Mouse (Mus musculus) olfactory bulb, adult 2 months (tissue): ENCODE results near the gene Utp20.

Experiments
- CTCF ChIP-seq: fragments of 200-500 bp; IDR thresholded peaks from 2 replicates; pipeline ENCODE4 v1.5.1; 2012; ENCODE audit warnings: low read depth, mild to moderate bottlenecking, low read length, moderate library complexity; ENCODE audit not compliant: insufficient read depth
- POLR2A ChIP-seq: fragments of 200-500 bp; IDR thresholded peaks from 2 replicates; pipeline ENCODE4 v1.6.1; 2012; ENCODE audit warnings: mild to moderate bottlenecking, low read depth, low read length, moderate library complexity; ENCODE audit not compliant: insufficient read depth

DNA sequence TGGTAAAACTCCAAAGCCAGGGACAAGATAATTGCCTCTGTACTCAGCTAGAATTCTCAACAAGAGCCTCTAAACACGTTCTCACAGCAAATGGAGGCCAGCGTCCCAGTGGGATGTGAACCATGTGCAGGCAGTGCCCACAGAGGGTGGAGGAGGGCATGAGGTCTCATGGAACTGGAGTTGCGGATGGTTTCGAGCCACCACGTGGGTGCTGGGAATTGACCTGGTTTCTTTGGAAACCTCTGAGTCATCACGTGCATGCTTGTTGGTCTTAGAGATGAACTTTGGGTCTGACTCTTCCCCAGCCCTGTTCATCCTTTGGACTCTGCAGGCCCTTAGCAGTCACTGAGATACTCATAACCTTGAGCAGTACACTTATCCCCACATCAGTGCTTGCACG, 26.7 kb upstream of the Utp20 start:
- TF ChIP-seq POLR2A (no peak), CTCF (no peak)
